Mouse (Mus musculus) bone marrow, adult 2 months (tissue): ENCODE measurements around the gene Llgl2.

Source experiments
- CTCF ChIP-seq: fragments of 200-500 bp; IDR thresholded peaks from 2 replicates; pipeline ENCODE4 v1.5.1; 2011; ENCODE audit warnings: low read length, control low read depth; ENCODE audit not compliant: control insufficient read depth, insufficient read depth
- POLR2A ChIP-seq: fragments of 200-500 bp; IDR thresholded peaks from 2 replicates; pipeline ENCODE4 v1.6.1; 2011; ENCODE audit warnings: low read depth, mild to moderate bottlenecking, control low read depth, low read length, borderline replicate concordance; ENCODE audit not compliant: control insufficient read depth

DNA sequence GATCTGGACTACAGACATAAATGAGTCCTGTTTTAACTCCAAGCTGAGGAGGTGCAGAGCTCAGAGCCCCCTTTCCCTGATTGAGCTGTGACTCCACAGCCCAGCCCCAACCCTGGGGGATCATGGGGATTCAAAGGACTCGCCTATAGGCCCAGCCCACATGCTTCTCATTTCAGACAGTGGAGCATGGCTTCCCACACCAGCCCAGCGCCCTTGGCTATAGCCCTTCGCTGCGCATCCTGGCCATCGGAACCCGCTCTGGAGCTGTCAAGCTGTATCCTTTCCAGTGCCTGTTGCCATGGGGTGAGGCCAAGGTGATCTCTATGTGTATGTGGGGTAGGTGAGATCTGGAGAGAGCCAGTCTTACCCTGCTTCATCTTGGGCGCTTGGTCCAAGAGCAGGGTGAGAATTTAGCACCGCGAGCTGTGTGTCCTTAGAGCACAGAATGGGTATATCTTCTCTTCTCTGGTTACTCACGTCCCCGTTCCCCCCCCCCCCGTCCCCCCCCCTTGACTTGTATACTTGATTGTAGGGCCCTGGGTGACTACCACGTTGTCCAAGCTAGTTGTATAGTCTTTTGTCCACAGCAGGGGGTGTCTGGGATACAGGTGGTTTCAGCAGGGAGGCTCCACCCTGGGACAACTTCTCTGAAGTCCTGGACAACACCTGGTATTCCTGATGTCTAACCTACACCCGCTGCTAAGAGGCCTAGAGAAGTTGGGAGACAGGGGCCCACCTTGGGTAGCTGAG, 19.5 kb downstream of the Llgl2 start:
- TF ChIP-seq CTCF (no peak), POLR2A (no peak)
